Mouse (Mus musculus): ENCODE results near the gene Pex11b.
"Not testable (repeated sequence)": the region's sequence is repeated elsewhere in the genome, so short reads cannot be mapped to it uniquely, and the experiment has no call there.

The Pex11b gene

DNA sequence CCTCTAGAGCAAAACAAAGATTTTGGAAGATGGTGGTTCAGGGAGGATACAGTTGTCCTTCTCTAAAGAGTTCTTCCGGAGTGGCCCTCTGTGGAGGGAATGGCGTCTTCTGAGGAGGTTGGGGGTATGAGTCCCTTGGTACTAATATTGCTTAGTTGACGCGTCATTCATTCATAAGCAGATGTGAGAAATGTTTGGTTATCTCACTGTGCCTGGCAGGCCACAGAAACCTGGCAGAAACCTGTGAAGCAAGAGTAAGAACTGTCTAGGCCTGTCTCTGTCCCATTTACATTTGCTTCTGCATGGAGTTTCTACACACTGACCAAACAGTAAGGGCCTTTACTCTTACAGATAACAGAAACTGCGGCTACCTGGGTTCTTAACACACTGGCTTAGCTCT is 36.3 kb downstream of the Pex11b start:
- ATAC-seq (ENCODE audit: insufficient number of reproducible peaks, low FRiP score, low TSS enrichment): no peak

DNA sequence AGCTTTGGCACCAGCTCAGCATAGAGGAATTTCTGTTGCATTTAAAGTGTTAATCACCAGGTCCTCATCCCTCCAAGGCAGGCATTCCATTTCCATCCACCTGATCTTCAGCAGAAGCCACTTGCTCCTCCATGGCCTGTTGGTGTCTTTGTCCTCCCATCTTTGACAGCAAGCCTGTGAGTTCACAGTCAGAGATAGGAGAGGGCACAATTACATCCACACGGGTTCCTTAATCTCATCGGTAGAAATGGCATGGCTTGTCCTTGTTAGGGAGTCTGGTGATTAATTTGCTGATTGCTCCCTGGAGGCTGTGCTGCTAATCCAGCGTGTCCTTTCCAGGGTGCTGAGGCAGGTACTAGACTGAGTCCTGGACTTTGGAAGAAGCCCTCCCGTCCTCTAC is 38.3 kb downstream of the Pex11b start:
- no peak for ATAC-seq (ENCODE audit: insufficient number of reproducible peaks, low FRiP score, low TSS enrichment)

GRCm38 (mm10) chr3:96674442-96674841 is 39.3 kb downstream of the Pex11b start:
- ATAC-seq (ENCODE audit: insufficient number of reproducible peaks, low FRiP score, low TSS enrichment): no peak

DNA sequence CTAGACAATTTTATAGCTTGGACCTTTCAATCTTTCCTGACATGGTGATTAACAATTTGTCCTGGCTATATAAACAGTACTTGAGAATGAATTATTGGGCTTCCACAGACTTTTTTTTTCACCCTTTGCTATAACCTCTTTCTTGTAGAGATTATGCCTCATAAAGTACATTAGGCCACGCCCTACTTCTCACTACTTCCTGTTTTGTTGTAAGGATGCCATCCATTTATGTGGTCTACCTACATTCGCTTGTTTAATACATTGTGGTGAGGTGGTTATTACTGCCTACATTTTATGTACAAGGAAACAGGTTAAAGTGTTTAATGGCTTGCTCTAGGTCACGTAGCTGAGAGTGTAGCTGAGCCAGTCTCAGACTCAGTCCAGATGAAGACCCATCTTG is 40.0 kb downstream of the Pex11b start:
- ATAC-seq (ENCODE audit: insufficient number of reproducible peaks, low FRiP score, low TSS enrichment): no peak

DNA sequence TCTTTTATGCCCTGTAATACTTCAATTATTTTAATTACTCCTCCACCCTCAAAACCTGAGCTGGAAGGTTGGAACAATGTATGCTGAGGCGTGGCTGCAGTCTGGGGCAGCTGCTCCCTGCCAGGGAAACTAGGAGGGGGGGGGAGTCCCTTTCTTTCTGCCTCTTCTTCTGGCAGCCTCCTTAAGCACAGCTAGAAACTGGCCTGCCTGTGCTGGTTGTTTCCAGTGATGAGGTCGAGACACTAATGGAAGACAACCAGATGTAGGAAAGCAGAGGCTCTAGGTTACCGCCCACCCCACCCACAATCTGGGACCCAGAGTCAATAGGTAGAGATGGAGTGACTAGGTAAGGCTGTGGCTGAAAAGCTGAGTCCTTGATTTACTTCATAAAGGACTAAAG is 40.5 kb downstream of the Pex11b start:
- no peak for ATAC-seq (ENCODE audit: insufficient number of reproducible peaks, low FRiP score, low TSS enrichment)

GRCm38 (mm10) chr3:96678456-96678855 is 43.3 kb downstream of the Pex11b start:
- no peak for ATAC-seq (ENCODE audit: insufficient number of reproducible peaks, low FRiP score, low TSS enrichment)

- ATAC-seq (ENCODE audit: insufficient number of reproducible peaks, low FRiP score, low TSS enrichment): no peak
These were observed 44.0 kb downstream of the Pex11b start for GRCm38 (mm10) chr3:96679159-96679674.

DNA sequence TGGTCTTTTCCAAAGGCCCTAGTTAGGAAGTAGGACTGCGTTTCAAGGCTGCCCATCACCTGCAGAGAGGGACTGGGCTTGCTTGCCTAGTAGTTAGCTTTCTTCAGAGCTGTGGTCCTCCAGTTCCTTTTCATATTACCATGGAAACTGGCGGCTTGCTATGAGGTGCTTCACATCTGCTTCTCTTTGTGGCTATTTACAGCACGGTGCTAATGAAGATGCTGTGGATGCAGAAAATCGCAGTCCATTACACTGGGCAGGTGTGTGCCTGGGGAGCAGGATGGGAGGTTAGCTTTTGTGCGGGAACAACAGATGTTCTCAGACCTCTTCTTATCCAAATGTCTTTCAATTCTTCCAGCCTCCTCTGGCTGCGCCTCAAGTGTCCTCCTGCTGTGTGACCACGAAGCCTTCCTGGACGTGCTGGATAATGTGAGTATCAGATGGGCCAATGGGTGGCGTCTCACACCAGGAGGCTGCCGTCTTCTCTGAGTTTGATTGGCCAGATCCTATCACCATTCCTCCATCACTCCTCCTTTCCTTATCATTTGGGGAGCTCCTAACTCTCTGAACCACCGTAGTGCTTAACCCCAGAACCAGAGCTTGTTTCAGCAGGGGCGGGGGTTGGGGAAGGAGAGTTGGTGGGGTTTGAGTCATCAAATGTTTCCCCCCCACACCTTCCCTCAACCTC is 45.2 kb downstream of the Pex11b start:
- ATAC-seq (ENCODE audit: insufficient number of reproducible peaks, low FRiP score, low TSS enrichment): no peak

DNA sequence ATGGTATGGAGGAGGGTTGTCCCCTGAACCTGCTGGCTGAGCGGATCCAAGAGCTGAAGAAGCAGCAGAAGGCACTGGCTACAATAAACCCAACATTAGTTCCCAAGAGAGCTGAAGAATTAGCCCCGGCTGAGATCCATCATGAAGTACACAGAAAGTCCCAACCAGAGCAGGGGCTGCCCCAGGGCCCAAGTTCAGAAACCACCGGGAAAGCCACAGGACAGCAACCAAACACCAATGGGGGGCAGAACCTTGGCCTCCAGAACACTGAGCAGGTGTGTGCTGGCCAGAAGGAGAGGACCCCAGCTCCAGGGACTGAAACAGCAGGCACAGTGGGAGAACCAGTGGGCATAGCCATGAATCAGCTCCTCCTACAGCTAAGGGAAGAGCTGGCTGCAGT is 48.3 kb downstream of the Pex11b start:
- ATAC-seq (ENCODE audit: insufficient number of reproducible peaks, low FRiP score, low TSS enrichment): no peak

GRCm38 (mm10) chr3:96684151-96684821 is 49.1 kb downstream of the Pex11b start:
- ATAC-seq (ENCODE audit: insufficient number of reproducible peaks, low FRiP score, low TSS enrichment): no peak

GRCm38 (mm10) chr3:96684822-96685156 is 49.6 kb downstream of the Pex11b start:
- no peak; the same call in 1 of the 2 replicates for ATAC-seq (ENCODE audit: insufficient number of reproducible peaks, low FRiP score, low TSS enrichment)

DNA sequence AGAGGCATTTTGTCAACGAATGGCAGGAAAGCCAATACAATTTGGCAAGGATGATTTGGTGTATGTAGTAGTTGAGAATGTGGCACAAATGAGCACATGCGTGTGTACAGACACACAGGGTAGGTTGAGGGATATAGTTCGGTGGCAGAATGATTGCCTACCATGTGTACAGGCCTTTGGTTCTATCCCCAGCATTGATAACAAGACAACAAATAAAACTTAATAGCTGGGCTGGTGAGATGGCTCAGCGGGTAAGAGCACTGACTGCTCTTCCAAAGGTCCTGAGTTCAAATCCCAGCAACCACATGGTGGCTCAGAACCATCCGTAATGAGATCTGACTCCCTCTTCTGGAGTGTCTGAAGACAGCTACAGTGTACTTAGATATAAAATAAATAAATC is 50.9 kb downstream of the Pex11b start:
- ATAC-seq (ENCODE audit: insufficient number of reproducible peaks, low FRiP score, low TSS enrichment): not testable (repeated sequence)

DNA sequence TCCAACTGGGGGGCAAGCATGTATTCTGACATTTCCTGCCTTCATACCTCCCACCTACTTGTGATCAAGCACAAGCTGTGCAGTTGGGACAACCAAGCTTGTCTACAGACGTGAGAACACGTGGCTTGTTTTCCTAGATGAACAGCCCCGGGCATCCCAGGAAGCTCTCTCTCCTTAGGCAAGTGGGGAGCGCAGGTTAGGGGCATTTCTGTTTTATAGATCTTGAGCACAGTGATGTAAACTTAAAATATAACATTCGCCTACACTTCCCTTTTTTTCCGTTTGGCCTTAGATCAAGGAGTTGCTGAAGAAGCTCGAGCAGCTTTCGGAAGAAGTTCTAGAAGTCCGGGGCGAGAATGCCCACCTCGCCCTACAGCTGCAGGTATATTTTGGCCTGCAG is 53.7 kb downstream of the Pex11b start:
- ATAC-seq (ENCODE audit: insufficient number of reproducible peaks, low FRiP score, low TSS enrichment): no peak

DNA sequence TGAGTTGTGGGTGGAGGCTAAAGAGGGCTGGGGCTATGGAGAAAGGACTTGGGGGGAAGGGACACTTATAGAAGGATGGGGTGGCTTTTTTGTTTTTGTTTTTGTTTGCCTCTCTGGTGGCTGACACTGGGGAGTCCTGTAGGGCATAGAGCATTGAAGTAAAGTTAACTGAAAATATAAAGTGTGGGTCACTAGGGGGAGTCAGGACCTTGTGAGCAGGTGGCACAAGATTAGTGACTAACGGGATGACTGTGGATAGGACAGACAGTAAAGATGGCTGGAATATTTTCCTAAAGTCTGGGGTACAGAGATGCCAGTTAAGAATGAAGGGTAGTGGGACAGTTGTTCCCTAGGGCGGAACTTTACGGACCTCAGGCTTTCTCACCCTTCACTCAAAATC is 55.1 kb downstream of the Pex11b start:
- ATAC-seq (ENCODE audit: insufficient number of reproducible peaks, low FRiP score, low TSS enrichment): no peak

DNA sequence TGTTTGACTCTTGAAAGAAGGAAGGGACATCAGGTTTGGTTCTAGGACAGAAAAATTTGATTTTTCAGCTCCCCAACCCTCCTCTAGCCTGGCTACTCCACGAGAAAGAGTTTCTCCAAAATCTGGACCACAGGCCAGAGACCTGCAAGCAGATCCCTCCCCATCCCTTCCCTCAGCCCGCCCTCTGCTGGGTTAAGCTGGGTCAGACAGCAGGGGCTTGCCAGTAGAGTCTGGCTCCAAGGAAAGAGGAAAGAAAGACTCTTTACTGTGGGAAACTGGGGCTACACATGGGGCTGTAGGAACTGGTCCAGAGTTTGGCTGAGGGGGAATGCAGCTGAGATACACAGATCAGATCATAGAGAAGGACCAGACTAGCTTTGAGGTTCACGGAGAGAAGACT is 57.3 kb downstream of the Pex11b start:
- ATAC-seq (ENCODE audit: insufficient number of reproducible peaks, low FRiP score, low TSS enrichment): no peak

GRCm38 (mm10) chr3:96693579-96693978 is 58.4 kb downstream of the Pex11b start:
- ATAC-seq (ENCODE audit: insufficient number of reproducible peaks, low FRiP score, low TSS enrichment): no peak
